Mouse (Mus musculus): ENCODE measurements around the gene Hpca. TPM values are rescaled to one million over a fixed set of nuclear protein-coding genes. Genes with fewer than 3 reads are reported as not detected.

The Hpca gene
- polyA plus RNA-seq, 1 experiment from 2014 or later, result 26.4 TPM

DNA sequence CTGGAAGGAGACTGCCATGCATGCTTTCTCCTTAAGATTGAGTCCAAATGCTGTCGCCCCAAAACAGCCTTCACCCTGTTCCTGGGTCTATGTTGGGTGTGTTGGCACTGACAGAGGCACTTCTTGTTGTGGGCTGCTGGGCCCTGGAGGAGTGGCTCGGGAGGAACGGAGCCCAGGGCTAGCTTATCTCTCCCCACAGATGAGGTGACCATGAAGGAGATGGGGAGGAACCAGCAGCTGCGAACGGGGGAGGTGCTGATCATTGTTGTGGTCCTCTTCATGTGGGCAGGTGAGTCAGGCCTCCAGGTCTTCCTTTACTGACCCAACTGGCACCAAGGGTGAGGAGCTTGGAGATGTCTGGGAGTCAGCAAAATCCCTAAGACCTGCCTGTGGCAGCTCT lies 17.8 kb upstream of the Hpca start:
- H3K27ac ChIP-seq (replicated peaks; ENCODE audit: low read depth, low read length), result no peak overlapping the region
- no peak overlapping the region for H3K9ac ChIP-seq (replicated peaks; ENCODE audit: low read length)
- H3K36me3 ChIP-seq (ENCODE audit: control insufficient read depth, insufficient read depth, low read length), result 0 out of 2 replicates have a peak, but pooled peaks cover 4% of the 10 kb centered on the region
- H3K4me3 ChIP-seq (replicated peaks; ENCODE audit: low read depth, low read length), result no peak overlapping the region
- no peak for DNase-seq
- H3K4me1 ChIP-seq (ENCODE audit: control insufficient read depth, insufficient read depth, low read length), result peaks cover 16% of the 10 kb centered on the region
- H3K27me3 ChIP-seq (ENCODE audit: control insufficient read depth, insufficient read depth, low read length), result peaks cover 26% of the 10 kb centered on the region
- ATAC-seq (ENCODE audit: low FRiP score, low TSS enrichment), result no peak
- no peaks in the 10 kb centered on the region for H3K9me3 ChIP-seq (ENCODE audit: control insufficient read depth, low read length)
- H3K4me2 ChIP-seq (ENCODE audit: low read length), result no peak overlapping the region
- 85% methylated on average over 5 of the region's 5 CpGs for WGBS

DNA sequence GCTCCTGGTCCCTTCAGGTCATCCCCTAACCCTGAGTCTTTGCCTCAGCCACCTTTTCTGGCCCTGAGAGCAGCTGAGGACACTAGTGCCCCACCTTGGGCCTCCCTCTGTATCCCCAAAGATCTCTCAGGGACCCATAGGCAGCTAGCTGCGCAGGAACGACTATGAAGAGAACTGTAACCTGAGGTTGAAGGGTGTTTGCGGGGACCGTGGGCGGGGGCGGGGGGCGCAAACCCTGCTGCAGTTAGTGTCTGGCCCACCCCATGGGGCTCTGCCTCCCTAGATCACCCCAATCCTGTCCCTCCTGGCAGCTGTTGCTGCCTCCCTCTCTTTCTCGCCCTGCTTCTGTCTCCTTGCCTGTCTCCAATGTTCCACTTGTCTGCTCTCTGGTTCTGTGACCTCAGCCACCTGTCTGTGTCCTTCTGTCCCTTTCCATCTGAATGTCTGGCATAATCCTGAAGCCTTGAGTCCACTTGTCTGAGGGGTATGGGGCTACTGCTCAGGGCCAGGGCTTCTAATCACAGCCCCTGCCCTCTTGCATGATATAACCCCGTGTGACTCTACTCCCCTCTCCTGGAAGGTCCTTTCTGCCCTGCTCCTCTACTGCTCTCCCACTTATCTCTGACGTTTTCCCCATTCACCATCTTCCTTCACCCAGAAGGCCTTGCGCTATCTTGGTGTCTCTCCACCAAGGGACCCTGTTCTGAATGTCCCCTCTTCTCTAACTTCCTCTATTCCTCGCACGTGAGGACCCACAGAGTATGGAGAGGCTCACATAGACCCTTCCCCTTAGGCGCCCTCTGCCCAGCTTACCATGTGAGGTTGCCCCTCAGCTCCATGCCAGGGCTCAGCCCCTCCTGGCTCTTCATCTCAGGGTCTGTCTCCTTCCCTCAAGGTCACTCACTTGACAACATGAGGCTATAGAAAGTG lies 15.8 kb upstream of the Hpca start:
- no peak for DNase-seq
- H3K4me1 ChIP-seq (ENCODE audit: control insufficient read depth, insufficient read depth, low read length), result peaks cover 16% of the 10 kb centered on the region
- no peak for ATAC-seq (ENCODE audit: low FRiP score, low TSS enrichment)
- H3K4me3 ChIP-seq (replicated peaks; ENCODE audit: low read depth, low read length), result peak overlapping the region; percentile 47
- H3K36me3 ChIP-seq (ENCODE audit: control insufficient read depth, insufficient read depth, low read length), result no peaks in the 10 kb centered on the region
- H3K4me2 ChIP-seq (ENCODE audit: low read length), result peak overlapping the region; percentile 97
- no peaks in the 10 kb centered on the region for H3K9me3 ChIP-seq (ENCODE audit: control insufficient read depth, low read length)
- 39% methylated on average over 14 of the region's 14 CpGs for WGBS
- H3K27me3 ChIP-seq (ENCODE audit: control insufficient read depth, insufficient read depth, low read length), result peaks cover 26% of the 10 kb centered on the region
- no peak overlapping the region for H3K27ac ChIP-seq (replicated peaks; ENCODE audit: low read depth, low read length)
- H3K9ac ChIP-seq (replicated peaks; ENCODE audit: low read length), result peak overlapping the region; percentile 83

DNA sequence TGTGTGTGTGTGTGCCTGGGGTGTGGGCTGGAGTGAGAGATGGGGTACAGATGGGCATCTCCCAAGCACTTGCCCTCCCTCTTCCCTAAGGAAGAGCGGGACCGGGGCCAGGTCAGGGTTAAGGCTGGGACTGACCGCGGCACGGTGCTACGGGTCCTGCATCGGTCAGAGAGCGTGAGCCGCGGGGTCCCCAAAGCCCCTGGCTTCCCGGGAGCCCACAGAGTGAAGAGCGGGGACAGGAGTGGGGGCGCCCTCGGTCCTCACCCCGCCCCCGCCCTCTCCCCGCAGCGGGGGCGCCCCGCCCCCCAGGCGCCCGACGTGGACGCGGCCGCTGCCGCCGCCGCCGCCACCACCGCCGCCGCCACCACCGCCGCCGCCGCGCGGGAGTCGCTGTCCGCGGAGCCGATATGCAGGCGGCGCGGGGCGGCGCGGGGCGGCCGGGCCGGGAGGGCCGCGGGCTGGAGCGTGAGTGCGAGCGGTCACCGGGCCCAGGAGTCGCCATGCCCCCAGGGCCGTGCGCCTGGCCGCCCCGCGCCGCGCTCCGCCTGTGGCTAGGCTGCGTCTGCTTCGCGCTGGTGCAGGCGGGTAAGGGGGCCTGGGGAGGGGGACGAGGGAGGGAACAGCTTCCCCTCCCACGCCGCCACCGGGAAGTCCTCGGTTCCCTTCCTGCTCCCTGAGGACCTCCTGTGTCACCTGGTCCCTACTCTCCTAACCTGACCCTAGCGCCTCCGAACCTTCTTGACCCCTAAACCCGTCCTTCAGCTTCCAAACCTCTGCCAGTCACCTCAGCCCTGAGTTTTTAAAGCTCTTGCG lies 14.9 kb upstream of the Hpca start, which contains the start of gene Fndc5:
Gene Fndc5 (plus strand): TSS at position 421 of the 813 bp plus-strand sequence.
- peak within 1 kb of the TSS; percentile 97 for H3K4me2 ChIP-seq (ENCODE audit: low read length)
- H3K4me1 ChIP-seq (ENCODE audit: control insufficient read depth, insufficient read depth, low read length), result peaks cover 13% of the 10 kb centered on the region
- WGBS, result 2% methylated on average over 49 of the region's 80 CpGs
- H3K36me3 ChIP-seq (ENCODE audit: control insufficient read depth, insufficient read depth, low read length), result no peaks in the 10 kb centered on the region
- H3K9me3 ChIP-seq (ENCODE audit: control insufficient read depth, low read length), result no peaks in the 10 kb centered on the region
- DNase-seq (peak; percentile 65), ATAC-seq (ENCODE audit: low FRiP score, low TSS enrichment) (peak; percentile 43; the same call in 1 of the 2 replicates)
- H3K27me3 ChIP-seq (ENCODE audit: control insufficient read depth, insufficient read depth, low read length), result peaks cover 26% of the 10 kb centered on the region
- peak within 1 kb of the TSS; percentile 83 for H3K9ac ChIP-seq (replicated peaks; ENCODE audit: low read length)
- H3K27ac ChIP-seq (replicated peaks; ENCODE audit: low read depth, low read length), result no peak within 1 kb of the TSS
- peak within 1 kb of the TSS; percentile 47 for H3K4me3 ChIP-seq (replicated peaks; ENCODE audit: low read depth, low read length)

DNA sequence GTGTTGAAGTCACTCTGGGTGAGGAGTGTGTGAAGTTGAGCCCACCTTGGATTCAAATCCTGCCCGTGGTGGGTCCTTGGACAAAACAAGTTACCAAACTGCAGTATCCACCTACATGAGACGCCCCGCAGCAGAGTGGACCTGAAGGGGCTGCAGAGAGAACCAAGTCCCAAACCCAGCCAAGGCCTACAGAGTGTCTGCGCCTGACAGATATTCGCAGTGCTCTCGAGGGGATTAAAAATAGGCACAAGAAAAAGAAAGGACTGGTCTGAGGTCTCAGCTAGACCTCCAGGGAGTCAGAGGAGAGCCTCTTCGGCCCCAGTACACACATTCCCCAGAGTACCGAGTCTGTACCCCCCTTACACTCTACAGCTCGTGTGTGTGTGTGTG lies 14.3 kb upstream of the Hpca start:
- Histone ChIP-seq H3K4me1 (ENCODE audit: control insufficient read depth, insufficient read depth, low read length) (peaks cover 8% of the 10 kb centered on the region; the same call in 1 of the 2 replicates), H3K9me3 (ENCODE audit: control insufficient read depth, low read length) (no peaks in the 10 kb centered on the region), H3K36me3 (ENCODE audit: control insufficient read depth, insufficient read depth, low read length) (no peaks in the 10 kb centered on the region), H3K4me2 (ENCODE audit: low read length) (peak overlapping the region; percentile 97), H3K27ac (replicated peaks; ENCODE audit: low read depth, low read length) (no peak overlapping the region), H3K9ac (replicated peaks; ENCODE audit: low read length) (peak overlapping the region; percentile 83; the same call in 1 of the 2 replicates), H3K4me3 (replicated peaks; ENCODE audit: low read depth, low read length) (peak overlapping the region; percentile 47), H3K27me3 (ENCODE audit: control insufficient read depth, insufficient read depth, low read length) (peaks cover 26% of the 10 kb centered on the region)
- WGBS, result 27% methylated on average over 9 of the region's 9 CpGs
- no peak for ATAC-seq (ENCODE audit: low FRiP score, low TSS enrichment)
- no peak for DNase-seq

DNA sequence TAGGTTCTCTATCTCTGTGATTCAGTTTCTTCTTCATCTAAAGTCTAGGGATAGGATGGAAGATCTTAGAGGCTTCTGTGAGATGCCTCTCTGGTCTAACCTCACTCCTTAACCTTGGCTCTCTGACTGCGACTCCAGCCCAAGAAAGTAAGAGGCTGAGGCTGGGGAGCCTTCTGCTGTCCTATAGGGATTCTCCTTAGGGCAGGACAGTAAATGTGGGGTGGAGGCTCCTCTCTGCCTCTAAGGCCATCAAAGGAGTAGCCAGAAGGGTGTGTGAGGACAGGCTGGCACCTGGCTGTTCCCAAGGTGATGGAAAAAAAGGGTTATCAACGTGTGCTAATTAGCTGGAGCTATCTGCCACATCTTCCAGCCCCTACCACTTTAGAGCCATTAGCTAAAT lies 13.8 kb upstream of the Hpca start:
- Histone ChIP-seq H3K27ac (replicated peaks; ENCODE audit: low read depth, low read length) (no peak overlapping the region), H3K4me3 (replicated peaks; ENCODE audit: low read depth, low read length) (no peak overlapping the region), H3K9me3 (ENCODE audit: control insufficient read depth, low read length) (no peaks in the 10 kb centered on the region), H3K27me3 (ENCODE audit: control insufficient read depth, insufficient read depth, low read length) (peaks cover 26% of the 10 kb centered on the region), H3K4me1 (ENCODE audit: control insufficient read depth, insufficient read depth, low read length) (peaks cover 11% of the 10 kb centered on the region), H3K9ac (replicated peaks; ENCODE audit: low read length) (no peak overlapping the region), H3K4me2 (ENCODE audit: low read length) (no peak overlapping the region), H3K36me3 (ENCODE audit: control insufficient read depth, insufficient read depth, low read length) (no peaks in the 10 kb centered on the region)
- 67% methylated on average over 2 of the region's 2 CpGs for WGBS
- no peak for ATAC-seq (ENCODE audit: low FRiP score, low TSS enrichment)
- DNase-seq, result no peak

DNA sequence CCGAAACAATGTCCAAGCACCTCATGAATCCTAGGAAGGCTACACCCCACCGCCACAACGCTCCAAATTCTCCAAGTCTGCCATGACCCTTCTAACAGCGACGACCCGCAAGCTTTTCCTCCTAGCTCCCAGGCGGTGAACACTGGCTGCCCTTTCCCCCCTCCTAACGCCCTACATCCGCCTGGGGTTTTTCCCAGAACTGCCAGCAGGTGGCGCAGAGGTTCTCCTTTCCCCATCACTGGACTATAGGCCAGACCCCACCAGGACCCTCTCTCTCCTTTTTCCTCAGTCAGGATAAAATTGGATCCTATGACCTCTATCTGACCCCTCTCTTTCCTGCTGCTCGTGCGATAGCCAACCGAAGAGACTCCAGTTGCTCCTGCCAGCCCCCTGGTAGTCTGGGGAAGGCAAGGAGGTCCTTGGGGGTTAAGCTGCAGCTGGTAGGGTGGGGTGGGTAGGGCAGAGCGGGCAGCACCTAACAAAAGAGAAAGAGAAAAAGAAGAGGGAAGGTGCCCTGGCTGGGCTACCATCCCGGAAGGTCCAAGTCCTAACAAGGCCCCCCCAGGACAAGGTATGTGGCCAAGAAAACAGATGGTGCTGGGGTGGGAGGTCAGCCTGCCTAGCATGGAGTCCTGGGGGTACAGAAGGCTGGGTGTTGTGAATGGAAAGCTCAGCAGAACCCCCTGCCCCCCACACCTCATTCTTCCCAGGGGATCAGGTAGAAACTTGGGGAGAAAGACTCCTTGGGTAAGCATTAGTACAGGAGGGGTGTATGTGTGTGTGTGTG lies 13.2 kb upstream of the Hpca start:
- ATAC-seq (ENCODE audit: low FRiP score, low TSS enrichment) (no peak), DNase-seq (peak; percentile 88)
- H3K36me3 ChIP-seq (ENCODE audit: control insufficient read depth, insufficient read depth, low read length), result no peaks in the 10 kb centered on the region
- peaks cover 26% of the 10 kb centered on the region for H3K27me3 ChIP-seq (ENCODE audit: control insufficient read depth, insufficient read depth, low read length)
- no peaks in the 10 kb centered on the region for H3K9me3 ChIP-seq (ENCODE audit: control insufficient read depth, low read length)
- H3K27ac ChIP-seq (replicated peaks; ENCODE audit: low read depth, low read length), result no peak overlapping the region
- H3K9ac ChIP-seq (replicated peaks; ENCODE audit: low read length), result no peak overlapping the region
- 0 out of 2 replicates have a peak overlapping the region, but pooled peaks have one; percentile 21 for H3K4me2 ChIP-seq (ENCODE audit: low read length)
- H3K4me3 ChIP-seq (replicated peaks; ENCODE audit: low read depth, low read length), result no peak overlapping the region
- 11% methylated on average over 15 of the region's 15 CpGs for WGBS
- H3K4me1 ChIP-seq (ENCODE audit: control insufficient read depth, insufficient read depth, low read length), result peaks cover 14% of the 10 kb centered on the region

DNA sequence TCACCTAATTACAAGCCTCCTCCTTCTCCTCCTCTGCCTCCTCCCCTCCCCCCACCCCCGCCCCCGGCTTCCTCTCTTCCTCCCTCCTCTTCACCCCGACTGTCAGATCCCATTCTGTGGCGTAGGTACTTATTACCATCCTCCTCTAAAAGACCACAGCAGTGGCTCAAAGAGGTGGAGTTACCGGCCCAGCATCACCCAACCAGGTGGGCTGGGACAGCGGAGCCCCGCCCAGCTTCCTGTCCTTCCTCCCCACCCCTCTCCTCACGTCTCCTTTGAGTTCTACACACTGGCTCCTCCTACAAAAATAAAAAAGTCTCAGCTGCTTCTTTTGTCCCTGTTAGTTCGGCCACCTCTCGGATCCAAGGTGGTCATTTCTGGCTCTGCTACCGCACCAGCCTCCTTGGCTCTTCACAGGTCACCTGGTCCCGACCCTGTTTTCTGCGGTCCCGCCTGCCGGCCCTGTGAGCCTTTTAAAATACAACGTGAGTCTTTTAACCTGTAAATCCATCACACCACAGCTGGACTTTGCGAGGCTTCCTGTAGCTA lies 9.0 kb upstream of the Hpca start:
- peaks cover 22% of the 10 kb centered on the region for H3K4me1 ChIP-seq (ENCODE audit: control insufficient read depth, insufficient read depth, low read length)
- 8% methylated on average over 17 of the region's 17 CpGs for WGBS
- peaks cover 5% of the 10 kb centered on the region for H3K27me3 ChIP-seq (ENCODE audit: control insufficient read depth, insufficient read depth, low read length)
- DNase-seq (no peak), ATAC-seq (ENCODE audit: low FRiP score, low TSS enrichment) (no peak)
- H3K9ac ChIP-seq (replicated peaks; ENCODE audit: low read length), result no peak overlapping the region
- H3K27ac ChIP-seq (replicated peaks; ENCODE audit: low read depth, low read length), result no peak overlapping the region
- no peak overlapping the region for H3K4me3 ChIP-seq (replicated peaks; ENCODE audit: low read depth, low read length)
- peak overlapping the region; percentile 40 for H3K4me2 ChIP-seq (ENCODE audit: low read length)
- H3K9me3 ChIP-seq (ENCODE audit: control insufficient read depth, low read length), result no peaks in the 10 kb centered on the region
- H3K36me3 ChIP-seq (ENCODE audit: control insufficient read depth, insufficient read depth, low read length), result no peaks in the 10 kb centered on the region

DNA sequence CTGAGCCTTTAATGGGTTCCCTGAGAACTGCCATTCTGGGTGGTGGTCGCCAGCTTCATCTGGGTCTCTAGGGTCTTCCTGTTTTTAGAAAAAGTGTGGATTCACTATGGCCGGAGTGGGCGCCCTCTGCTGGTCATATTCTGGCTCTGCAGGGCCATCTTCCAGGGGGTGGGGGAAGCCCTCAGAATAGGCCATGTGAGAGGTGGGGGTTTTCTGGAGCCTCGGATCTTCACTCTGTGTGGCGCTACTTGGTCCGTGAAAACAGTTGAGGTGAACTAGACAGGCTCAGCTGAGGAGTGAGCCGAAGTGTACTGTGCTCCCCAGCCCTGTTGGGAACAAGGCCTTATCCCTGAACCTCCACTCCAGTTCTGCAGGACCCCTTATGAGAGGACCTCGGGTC lies 8.3 kb upstream of the Hpca start:
- Histone ChIP-seq H3K9ac (replicated peaks; ENCODE audit: low read length) (no peak overlapping the region), H3K36me3 (ENCODE audit: control insufficient read depth, insufficient read depth, low read length) (no peaks in the 10 kb centered on the region), H3K9me3 (ENCODE audit: control insufficient read depth, low read length) (no peaks in the 10 kb centered on the region), H3K27ac (replicated peaks; ENCODE audit: low read depth, low read length) (no peak overlapping the region), H3K27me3 (ENCODE audit: control insufficient read depth, insufficient read depth, low read length) (peaks cover under 1% of the 10 kb centered on the region; the same call in 1 of the 2 replicates), H3K4me1 (ENCODE audit: control insufficient read depth, insufficient read depth, low read length) (peaks cover 28% of the 10 kb centered on the region), H3K4me2 (ENCODE audit: low read length) (peak overlapping the region; percentile 40), H3K4me3 (replicated peaks; ENCODE audit: low read depth, low read length) (no peak overlapping the region)
- 3% methylated on average over 8 of the region's 8 CpGs for WGBS
- DNase-seq (peak; percentile 78), ATAC-seq (ENCODE audit: low FRiP score, low TSS enrichment) (no peak)
